Mouse (Mus musculus) c-Kit-negative CD71-positive TER-119-positive erythroid progenitor cells, embryonic 14.5 days (primary cell): ENCODE results near the gene Nr2e1.

Experiments
- DNase-seq: peaks from one replicate; pipeline ENCODE4 v3.0.0-alpha.2; 2013; ENCODE audit warnings: low read depth, low spot score

The Nr2e1 gene

GRCm38 (mm10) chr10:42546507-42546906, 36.9 kb downstream of the Nr2e1 start:
- DNase-seq = no peak

GRCm38 (mm10) chr10:42545707-42546503, 37.5 kb downstream of the Nr2e1 start:
- no peak for DNase-seq

GRCm38 (mm10) chr10:42537571-42538316, 45.7 kb downstream of the Nr2e1 start:
- DNase-seq = peak; percentile 71

GRCm38 (mm10) chr10:42533836-42534453, 49.5 kb downstream of the Nr2e1 start:
- DNase-seq = peak; percentile 52

GRCm38 (mm10) chr10:42525682-42526081, 57.8 kb downstream of the Nr2e1 start:
- DNase-seq = no peak

- no peak for DNase-seq
Observed at GRCm38 (mm10) chr10:42523556-42524162, 59.8 kb downstream of the Nr2e1 start.

GRCm38 (mm10) chr10:42522912-42523311, 60.5 kb downstream of the Nr2e1 start:
- no peak for DNase-seq

- no peak for DNase-seq
Observed at GRCm38 (mm10) chr10:42521315-42521981, 62.0 kb downstream of the Nr2e1 start.

- DNase-seq = no peak
Observed at GRCm38 (mm10) chr10:42518363-42518762, 65.1 kb downstream of the Nr2e1 start.

- DNase-seq = no peak
Observed at GRCm38 (mm10) chr10:42514125-42514524, 69.3 kb downstream of the Nr2e1 start.
